Mouse (Mus musculus) lung, postnatal 4 days (tissue): ENCODE measurements around the gene Thrb.

ENCODE experiments used
- DNase-seq, 2 experiments: peaks; one replicate each; pipeline ENCODE4 v3.0.0; 2021

Thrb gene

DNA sequence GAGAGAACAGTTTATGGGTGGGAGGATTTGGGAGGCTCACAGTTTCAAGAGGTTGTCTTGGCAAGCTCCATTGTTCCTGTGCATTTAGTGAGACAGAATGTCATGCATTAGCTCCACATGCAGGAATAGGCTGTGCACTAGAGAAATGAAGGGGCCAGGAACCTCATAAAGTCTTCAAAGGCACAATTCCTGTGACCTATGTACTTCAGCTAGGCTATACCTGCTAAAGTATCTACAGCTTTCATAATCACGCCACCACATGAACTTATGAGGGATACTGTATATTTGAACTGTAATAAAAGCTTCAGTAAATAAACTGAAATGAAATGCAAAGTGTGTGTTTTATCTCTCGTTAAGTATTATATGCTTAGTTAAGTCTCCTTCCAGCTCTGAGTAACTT, 59.4 kb downstream of the Thrb start:
- DNase-seq: no peak

GRCm38 (mm10) chr14:17722824-17723445, 62.9 kb downstream of the Thrb start:
- no peak for DNase-seq

DNA sequence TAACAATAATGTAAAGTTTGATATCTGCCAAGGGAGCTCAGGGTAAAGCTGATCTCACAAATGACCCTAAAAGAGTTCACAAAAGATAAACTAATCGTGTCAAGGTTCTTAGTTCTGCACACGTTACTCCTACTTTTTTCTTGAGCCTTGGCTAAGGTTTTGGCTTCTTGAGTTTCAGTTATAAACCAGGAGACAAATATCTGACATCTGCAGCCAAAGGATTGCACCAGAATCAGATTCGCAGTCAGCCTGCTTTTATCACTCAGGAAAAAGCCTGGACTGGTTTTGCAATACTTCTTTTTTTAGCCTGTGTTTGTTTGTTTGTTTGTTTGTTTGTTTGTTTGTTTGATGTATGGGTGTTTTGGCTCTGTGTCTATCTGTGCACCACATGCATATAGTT, 64.5 kb downstream of the Thrb start:
- DNase-seq: no peak

- DNase-seq: no peak
These were observed 66.8 kb downstream of the Thrb start for GRCm38 (mm10) chr14:17726906-17727305.

DNA sequence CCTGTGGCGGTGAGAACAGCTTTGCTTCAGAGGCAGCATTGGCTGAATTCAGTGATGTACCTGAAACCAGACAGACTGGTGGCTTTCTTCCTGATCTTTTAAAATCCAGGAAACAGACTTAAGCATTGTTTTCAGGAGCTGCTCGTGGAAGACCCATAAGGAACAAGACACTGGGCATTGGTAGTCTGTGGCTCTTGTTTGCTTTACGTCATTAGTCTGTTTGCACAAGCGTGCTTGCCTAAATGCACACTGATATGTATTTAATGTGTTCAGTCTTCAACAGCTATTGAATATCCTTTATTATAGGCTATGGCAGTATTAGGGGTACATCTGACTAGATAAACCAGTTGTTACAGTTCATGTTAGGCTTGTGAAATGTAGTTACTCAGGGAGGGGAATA, 67.8 kb downstream of the Thrb start:
- no peak for DNase-seq

DNA sequence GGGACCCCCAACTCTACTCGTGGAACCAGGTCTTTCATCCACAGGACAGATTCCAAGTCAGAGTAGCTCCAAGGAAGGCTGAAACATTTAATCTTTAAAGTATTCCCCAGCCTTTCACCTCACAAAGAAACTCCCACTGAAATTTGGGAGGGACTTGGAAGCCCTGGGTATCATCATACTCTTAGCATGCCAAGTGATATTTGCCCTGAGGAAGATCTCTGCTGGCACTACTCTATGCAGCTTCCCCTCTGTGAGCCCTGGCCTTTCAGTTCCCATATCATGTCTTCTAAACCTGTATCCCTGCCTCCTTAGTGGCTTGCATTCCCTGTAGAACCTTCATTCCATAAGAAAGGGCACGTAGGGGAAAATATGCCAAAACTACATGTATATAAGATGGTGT, 68.8 kb downstream of the Thrb start:
- DNase-seq: no peak

DNA sequence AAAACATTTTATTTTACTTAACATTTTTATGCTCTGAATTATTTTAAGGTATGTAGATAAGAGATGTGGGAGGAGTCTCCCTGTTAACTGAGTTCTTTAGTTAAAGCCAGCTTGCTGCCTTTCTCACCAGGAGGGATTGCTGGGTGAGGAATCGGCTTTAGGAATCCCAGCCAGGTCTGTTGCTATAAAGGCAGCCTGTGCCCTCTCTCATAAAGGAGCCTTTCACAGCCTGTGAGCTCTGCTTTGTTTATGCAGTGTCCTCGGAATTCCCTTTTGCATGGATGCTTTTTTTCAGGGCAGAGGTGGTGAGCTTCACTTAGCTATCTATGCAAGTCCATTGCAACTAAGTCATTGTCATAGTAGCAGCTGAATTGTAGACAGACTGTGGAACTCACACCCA, 71.0 kb downstream of the Thrb start:
- DNase-seq: no peak

GRCm38 (mm10) chr14:17733077-17733778, 73.2 kb downstream of the Thrb start:
- DNase-seq: no peak

DNA sequence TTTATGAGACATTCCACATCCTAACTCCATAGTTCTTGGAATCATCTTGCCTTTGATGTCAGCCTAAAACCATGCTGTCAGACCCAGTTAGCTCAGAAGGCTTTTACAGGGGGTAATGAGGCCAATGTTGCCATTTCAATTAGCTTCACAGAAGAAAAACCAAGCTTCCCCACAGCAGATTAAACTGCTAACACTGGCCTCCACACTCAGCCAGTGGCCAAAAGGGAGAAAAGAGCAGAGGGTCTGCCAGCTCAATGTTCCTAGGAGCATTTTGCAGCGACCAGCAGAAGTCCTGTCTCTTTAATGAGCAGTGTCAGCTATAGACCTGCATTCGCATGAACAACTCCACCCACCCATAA, 73.7 kb downstream of the Thrb start:
- no peak for DNase-seq

GRCm38 (mm10) chr14:17735440-17735839, 75.4 kb downstream of the Thrb start:
- DNase-seq: no peak

DNA sequence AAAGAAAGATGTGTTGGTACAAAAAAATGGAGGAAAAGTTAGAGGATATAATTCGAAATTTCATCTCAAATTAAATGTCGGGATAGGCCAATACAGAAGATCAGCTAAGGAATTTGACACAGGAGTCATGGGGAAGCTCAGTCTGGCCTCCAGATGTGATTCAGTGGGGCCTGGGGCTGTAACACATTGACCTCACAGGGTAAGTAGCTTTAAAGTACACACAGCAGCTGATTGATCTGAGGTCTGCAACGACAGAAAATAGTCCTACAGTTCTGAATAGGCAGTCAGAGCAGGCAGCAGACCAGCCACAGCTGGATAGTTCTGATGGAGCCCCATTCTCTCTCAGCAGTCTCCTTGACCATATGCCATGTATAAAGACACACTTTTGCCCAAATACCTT, 80.8 kb downstream of the Thrb start:
- DNase-seq: no peak

DNA sequence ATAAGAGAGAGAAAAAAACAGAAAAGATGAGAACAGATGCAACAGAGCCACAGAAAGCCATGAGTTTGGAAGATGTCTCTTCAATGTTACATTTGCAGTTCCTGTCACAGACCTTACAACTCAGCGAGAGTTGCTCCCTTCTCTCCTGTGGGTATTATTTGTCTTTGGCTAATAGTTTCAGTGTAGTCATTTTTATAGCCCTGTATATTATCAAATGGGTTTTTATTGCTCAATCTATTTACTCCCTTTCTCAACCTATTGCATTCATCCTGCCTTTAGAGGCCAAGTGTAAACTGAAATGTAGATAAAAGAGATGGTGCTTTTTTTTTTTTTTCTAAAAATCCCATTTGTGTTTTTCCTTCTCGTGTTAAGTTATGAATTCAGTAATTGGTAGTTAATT, 82.2 kb downstream of the Thrb start:
- DNase-seq: no peak

DNA sequence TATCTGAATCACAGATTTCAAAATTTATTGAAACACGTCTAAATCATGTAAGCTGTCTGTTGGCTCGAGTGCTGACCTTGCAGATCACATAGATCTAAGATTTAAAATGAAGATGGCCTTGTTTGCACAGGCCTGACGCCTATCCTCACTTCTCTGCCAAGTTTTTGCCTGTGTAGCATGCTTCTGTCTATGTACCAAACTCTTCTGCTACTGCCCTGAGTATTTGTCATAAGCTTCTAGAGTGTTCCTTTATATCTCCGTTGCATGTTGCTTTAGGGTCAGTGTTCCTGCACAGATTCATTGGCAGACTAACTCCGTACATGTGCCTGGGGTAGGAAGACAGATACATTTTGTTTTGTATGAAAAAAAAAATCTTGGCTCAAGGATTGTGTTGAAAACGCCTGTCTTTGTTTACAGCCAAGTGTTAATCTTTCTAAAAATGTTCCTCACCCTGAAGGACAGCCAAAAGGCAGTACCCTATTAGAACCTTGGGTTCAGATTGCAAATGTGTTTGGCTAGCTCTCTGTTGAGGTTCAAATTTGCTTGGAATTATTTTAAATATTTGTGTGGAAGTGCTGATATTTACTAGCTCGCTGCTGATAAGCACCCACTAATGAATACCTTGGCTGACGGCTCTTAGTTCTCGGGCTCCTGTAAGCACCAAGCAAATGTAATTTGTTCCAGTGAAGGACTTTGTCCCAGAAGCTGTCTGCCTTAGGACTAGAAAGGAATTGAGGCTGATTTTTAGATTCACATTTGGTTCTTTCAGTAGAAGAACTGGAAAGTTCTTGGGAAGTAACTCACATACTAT, 83.0 kb downstream of the Thrb start:
- no peak for DNase-seq

- no peak for DNase-seq
These were observed 83.7 kb downstream of the Thrb start for GRCm38 (mm10) chr14:17743713-17744158.

GRCm38 (mm10) chr14:17747922-17748321, 87.9 kb downstream of the Thrb start:
- no peak for DNase-seq

DNA sequence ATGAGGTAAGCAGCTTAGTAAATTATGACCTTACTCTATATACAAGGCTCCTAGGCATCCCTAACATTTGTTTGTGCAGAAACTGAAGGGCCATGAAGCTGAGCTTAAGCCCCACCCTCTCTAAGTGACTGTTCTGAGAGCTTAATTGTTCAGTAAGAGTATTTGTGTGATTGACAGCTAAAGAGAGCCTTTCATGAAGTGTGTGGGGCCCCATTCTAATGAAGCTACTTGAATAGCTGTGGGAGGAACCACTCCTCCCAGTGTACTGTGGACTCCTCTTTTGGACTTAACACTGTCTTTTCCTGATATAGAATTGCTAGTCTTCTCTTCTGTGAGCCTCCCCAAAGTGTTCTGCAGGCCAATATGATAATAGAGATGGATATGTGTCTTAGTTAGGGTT, 88.9 kb downstream of the Thrb start:
- no peak for DNase-seq

- DNase-seq: no peak
These were observed 91.8 kb downstream of the Thrb start for GRCm38 (mm10) chr14:17751911-17752310.

DNA sequence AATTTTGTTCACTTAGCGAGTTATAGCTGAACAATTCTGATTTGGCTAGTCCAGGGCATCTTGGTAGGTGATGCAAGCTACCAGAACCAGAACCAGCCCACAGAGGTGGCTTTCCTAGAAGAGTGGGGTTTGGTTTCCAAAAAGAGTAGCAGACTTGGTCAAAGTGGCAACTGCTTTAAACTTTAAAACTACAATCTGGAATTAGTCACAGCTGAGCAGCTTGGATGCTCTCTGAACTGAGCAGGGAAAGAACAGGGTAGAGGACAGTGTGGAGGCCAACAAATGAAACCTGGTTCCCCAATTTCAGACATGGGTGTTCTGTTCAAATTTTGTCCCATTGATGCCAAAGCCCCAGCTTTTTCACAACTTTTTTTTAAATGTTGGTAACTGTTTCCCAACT, 93.4 kb downstream of the Thrb start:
- DNase-seq: no peak

- no peak for DNase-seq
These were observed 96.7 kb downstream of the Thrb start for GRCm38 (mm10) chr14:17756732-17757131.

GRCm38 (mm10) chr14:17767987-17768386, 107.9 kb downstream of the Thrb start:
- no peak for DNase-seq

DNA sequence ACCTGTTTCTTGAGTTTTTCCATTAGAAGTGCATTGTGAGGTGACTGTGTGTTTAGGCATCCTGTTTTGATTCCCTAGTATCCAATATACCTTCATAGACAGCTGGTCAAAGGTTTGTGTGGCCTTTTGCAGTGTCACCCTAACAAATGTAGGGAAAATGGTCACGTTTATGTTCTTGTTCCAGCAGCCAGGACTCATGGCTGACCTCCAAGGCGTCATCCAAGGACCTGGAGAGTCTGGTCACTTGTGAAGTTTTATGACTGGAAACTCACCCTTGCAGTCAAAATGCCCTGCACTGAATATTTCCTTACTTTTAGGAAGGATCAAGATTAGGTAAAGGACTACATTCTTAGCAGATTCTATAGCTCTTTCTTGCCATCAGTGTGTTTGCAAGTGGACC, 114.3 kb downstream of the Thrb start:
- DNase-seq: no peak

DNA sequence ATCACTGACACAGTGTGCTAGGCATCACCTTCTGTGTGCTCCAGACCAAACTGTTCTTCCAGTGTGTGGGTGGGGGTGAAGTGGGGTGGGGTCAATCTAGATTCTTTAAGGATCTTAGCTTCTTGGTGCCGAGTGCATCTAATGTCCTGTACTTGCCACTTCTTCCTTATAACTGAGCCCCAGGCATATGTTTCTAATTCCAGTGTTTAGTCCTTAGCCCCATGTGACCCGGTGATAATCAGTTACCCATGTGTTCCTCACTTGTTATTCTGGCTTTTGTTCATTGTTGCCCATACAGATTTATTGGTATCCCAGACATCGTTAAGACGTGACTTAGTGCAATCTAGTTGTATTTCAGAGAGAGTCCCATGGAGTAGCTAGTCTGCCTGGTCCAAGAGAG, 121.9 kb downstream of the Thrb start:
- no peak for DNase-seq

- no peak for DNase-seq
These were observed 124.2 kb downstream of the Thrb start for GRCm38 (mm10) chr14:17784207-17784806.

DNA sequence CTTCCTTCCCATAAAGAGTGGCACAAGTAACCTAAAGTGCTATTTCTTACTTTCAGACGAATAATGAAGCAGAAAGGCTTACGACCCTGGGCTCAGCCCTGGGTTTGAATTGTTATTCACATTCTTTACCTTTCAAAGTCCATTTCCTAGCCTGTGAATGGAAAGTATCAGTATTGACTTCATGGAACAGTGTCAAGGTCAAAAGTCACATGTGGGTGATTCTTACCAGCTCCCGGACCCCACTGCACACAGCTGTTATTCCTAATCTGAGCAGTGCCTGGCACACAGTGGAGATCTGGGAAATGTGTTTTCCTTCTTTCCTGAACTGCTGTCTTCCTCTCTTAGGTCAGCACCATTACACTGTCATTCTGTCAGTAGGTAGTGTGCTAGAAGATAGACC, 125.3 kb downstream of the Thrb start:
- DNase-seq: no peak
